Mouse (Mus musculus) inflammation-experienced regulatory T-cells, adult 6 months (primary cell): ENCODE results near the gene F7. TPM values are rescaled to one million over a fixed set of nuclear protein-coding genes. Genes with fewer than 3 reads are reported as not detected.
"Not testable (repeated sequence)": the region's sequence is repeated elsewhere in the genome, so short reads cannot be mapped to it uniquely, and the experiment has no call there.

Experiments used
- ATAC-seq: one replicate; pipeline ENCODE4 v1.8.0; 2017
- polyA plus RNA-seq, 3 experiments: library from polyadenylated mRNA; unstranded; fragments of 100-300 nt; shearing (Covaris generic); gene quantifications; one replicate each; pipeline ENCODE4 v1.2.1; 2017

Gene F7
- polyA plus RNA-seq, 3 experiments from 2014 or later: not detected

DNA sequence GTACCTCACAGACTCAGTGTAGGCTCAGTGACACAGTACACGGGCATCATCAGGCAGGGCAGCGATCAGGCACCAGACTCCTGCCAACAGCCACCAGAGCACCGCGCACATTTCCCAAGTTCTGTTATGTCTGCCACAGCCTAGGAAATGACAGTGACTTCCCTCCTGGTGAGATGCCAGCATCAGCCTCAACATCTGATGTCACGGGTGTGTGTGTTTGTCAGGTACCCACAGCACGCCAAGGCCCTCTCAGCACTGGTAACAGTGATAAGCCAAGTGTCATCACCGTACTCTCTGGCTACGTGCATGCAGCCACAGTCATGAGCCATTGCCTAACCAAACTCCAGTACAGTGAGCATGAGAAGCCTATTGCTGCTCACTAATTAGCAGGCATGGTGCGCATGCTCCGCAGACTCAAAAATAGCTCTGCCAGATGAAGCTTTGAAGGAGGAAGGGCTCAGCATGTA is 10.5 kb downstream of the F7 start:
- ATAC-seq: no peak

DNA sequence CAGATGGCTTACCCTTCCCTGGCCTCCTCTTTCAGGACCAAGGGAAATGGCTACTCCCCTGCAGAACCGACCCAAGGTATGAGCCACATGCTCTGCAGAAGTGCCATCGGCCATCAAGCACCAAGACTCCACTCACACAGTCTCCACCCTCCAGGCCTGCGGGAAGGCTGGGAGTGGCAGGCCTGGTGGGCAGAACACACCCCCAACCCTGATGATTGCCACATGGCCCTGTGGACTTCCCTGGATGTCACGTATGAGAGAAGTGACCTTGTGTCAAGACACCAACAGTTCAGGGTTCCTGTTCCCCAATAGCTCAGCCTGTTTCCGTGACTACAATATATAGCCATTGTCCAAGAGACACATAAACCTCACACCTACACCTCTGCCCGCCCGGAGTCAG is 11.2 kb downstream of the F7 start, which contains the start of gene F10:
Gene F10 (plus strand): TSS at position 294 of the 400 bp plus-strand sequence.
- no peak for ATAC-seq

DNA sequence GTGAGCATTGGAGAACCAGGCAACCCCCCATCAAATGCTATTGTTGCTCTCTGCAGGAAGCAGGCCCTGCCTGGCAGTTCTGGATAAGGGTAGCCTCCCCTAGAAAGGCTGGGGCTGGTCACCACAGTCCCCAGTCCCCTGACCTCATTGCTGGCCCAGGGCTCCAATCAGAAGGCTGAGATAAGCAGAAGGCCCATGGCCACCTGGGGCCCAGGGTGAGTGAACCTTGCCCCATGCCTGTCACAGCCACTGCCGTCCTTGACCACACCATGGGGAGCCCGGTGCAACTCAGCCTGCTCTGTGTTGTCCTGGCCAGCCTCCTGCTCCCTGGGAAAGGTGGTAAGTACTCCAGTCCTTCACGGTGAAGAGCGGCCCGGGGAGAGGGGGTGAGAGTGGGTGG is 11.7 kb downstream of the F7 start:
- ATAC-seq: no peak

DNA sequence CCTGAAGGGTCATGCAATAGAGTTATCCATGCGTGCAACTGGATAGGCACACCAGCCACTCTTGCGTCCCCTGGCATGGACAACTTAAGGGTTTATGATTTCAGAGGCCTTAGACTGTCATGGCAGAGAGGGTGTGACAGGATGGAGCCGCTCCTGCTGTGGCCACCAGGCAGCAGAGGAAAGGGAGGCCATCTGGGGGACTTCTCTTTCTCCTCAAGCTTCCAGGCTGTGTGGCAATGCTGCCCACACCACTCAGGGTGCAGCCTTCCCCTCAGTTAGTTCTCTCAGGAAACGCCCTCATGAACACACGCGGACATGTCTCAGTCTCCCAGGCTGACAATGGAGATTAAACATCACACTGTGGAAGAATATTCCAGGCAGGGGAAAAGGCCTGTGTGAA is 13.2 kb downstream of the F7 start:
- ATAC-seq: no peak

DNA sequence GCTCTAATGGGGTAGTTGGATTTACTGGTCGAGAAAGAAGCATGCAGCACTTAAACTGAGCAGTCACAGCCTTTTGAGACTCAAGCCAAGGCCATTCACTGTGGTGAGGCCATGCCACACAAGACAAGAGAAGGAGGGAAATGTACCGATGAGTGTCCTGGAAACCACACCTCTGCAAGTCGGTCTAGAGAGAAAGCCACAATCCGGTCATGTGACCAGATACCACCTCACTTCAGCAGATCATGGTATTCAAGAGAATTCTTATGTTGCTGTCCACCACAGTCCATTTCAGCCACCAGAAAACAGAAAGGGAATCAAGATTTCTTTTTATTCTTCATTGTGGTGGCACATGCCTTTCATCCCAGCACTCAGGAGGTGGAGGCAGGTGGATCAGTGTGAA is 15.6 kb downstream of the F7 start:
- no peak for ATAC-seq

DNA sequence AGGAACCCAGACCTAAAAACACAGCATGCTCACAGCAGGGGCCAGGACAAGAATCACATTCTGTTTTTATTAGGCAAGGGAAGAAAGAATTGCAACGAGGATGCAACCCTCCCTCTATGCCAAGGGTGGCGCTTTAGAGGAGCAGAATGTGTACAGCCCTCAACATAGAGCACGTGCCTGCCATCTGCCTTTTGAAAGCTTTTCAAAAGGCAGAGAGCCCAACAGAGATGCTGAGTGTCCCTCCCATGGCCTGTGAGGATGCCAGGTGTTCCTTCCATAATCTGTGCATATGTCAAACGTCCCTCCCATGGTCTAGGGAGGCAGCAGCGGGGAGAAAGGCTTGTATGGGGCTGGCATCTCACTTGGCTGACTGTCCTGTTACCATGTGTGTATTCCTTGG is 21.8 kb downstream of the F7 start:
- no peak for ATAC-seq

DNA sequence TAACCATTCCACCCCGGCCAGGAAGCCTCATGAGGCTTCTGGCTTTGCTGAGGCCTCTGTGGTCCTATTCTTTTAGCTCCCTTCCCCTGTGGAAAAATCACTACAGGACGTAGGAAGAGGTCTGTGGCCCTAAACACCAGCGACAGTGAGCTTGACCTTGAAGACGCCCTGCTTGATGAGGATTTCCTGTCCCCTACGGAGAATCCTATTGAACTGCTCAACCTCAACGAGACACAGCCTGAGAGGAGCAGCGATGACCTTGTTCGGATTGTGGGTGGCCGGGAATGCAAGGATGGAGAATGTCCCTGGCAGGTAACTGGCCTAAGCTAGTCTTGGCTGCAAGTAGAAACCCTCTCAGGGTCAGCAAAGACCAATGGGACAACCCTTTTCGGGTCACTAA is 24.7 kb downstream of the F7 start:
- no peak for ATAC-seq

DNA sequence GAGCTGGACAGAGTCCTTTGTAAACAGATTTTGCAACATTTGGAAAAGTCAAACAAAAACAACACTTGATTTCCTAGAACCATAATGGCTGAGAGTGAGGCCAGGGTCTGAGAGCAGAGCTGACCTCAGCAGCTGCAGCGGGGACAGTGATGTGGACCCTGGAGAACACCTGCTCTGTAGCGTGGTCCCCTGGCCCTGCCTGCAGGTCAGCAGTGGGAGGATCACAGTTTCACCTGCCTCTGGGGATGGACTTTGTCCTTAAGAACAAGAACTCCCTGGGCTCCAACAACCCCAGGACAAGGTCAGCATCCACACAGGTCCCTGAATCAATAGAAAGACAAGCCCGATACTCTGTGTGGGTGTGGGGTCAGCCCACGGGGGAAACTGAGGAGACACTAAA is 31.5 kb downstream of the F7 start:
- ATAC-seq: no peak

DNA sequence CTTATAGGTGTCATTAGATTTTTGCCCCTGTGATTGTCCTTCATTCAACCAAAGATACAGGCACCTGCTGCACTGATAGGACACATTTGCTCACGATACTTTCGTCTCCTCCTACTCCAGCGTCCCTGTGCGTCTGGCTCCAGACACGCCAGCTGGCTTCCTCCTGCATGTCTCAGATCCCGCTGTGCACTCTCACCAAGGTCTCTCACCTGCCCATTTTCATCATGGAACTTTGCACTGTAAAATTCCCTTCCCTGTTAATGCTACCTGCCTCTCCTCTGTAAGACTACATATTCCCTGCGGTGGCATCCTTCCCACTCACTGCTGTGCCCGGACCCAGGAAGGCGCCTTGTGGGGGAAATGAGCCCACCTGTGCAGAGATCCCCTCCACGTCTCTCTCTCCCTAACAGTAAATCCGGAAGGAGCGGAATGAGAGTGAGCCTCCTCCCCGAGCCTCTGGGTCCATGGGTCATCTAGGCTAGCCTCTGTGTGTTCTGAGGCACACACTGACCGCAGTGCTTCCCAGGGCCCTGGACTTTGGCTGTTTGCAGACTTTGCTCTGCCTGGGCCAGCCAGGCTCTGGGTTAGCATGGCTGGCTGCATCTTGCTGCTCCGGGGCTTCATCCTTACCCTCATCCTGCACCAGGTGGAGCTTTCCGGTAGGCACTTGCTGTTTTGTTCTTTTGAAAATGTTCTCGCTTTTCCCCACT is 34.8 kb downstream of the F7 start, which contains the start of gene Proz:
Gene Proz (plus strand): TSS at position 474 of the 710 bp plus-strand sequence.
- ATAC-seq: no peak

DNA sequence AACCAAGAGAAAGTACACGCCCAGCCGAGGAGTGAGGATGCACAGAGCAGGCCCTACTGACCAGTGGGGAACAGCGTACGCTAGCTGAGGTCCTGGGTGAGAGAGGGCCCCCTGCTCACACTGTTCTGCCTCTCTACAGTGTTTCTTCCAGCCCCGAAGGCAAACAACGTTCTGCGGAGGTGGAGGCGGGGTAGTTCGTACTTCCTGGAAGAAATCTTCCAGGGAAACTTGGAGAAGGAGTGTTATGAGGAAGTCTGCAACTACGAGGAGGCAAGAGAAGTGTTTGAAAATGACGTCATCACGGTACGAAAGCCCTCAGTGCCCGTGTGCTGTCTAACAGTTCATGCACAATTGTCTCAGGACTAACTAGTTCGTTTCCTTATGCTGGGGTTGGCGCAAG is 37.3 kb downstream of the F7 start:
- ATAC-seq: no peak

DNA sequence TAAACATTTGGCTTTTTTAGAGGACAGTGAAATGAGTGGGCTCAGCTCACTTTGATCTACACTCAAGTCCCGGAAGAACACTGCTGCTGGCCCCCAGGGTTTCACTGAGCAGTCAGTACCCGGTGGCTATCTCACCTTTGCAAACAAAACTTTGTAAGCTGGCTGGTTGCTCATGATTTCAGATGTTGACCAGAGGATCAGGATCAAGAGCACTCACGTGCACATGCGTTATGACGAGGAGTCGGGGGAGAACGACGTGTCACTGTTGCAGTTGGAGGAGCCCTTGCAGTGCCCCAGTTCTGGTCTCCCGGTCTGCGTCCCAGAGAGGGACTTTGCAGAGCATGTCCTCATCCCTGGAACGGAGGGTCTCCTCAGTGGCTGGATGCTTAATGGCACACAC is 47.4 kb downstream of the F7 start:
- ATAC-seq: no peak

DNA sequence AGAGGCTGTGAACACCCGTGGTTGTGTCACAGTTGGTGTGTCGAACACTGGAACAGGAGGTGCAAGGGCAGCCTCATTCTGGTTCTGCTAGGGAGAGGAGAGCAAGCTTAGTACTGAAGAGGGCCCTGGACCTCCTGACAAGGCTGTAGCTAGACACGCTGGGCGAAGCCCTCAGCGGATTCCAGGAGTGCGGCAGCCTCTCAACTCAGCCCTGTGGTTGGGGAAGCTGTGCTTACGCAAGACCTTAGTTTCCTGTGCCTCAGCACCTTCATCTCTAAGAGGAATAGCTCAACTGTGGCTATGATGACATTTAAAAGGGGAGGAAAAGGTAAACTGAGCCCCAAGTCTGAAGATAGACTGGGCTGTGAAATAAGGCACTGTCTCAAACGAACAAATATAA is 49.2 kb downstream of the F7 start:
- ATAC-seq: no peak

DNA sequence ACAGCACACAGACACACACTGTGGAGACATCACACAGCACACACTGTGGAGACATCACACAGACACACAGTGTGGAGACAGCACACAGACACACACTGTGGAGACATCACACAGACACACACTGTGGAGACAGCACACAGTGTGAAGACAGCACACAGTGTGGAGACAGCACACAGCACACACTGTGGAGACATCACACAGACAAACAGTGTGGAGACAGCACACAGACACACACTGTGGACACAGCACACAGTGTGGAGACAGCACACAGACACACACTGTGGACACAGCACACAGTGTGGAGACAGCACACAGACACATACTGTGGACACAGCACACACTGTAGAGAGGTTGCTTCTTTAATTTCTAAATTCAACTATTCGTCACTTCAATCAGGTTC is 49.7 kb downstream of the F7 start:
- not testable (repeated sequence) for ATAC-seq

DNA sequence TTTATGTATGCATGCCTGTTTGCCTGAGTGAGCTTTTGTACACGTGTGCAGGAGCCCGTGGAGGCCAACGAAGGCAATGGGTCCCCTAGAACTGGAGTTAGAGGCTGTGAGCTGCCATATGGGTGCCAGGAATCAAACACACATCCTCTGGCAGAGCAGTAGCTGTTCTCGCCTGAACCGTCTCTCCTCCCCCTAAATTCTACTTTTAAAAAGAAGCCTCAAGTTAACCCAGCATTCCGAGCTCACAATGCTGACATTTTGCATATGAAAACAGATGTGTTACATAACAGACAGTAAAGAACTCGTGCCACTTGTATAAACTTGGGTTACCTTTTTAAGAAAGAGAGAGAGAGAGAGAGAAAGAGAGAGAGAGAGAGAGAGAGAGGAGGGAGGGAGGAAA is 51.7 kb downstream of the F7 start:
- no peak for ATAC-seq

Other genes starting within 250 kb of the F7 start
- gene Mcf2l, start 152.2 kb upstream of the F7 start, polyA plus RNA-seq: under 1 TPM in 1 of 3 experiments, not detected in 2; 0.51 TPM
- not detected for gene F10, start 11.3 kb downstream of the F7 start, polyA plus RNA-seq
- 1 to 10 TPM; 2.2 to 3.4 (median 2.5) TPM for gene Proz, start 34.9 kb downstream of the F7 start, polyA plus RNA-seq
- 10 to 100 TPM; 40.3 to 43.9 (median 41.1) TPM for gene Pcid2, start 79.4 kb downstream of the F7 start, polyA plus RNA-seq
- gene Cul4a, start 79.6 kb downstream of the F7 start, polyA plus RNA-seq: 10 to 100 TPM; 15.3 to 20.1 (median 16.9) TPM
- gene Lamp1, start 133.1 kb downstream of the F7 start, polyA plus RNA-seq: 10 to 100 TPM; 10.1 to 22.6 (median 17.5) TPM
- gene Grtp1, start 174.6 kb downstream of the F7 start, polyA plus RNA-seq: 1 to 10 TPM in 2 of 3 experiments, under 1 TPM in 1; 0.48 to 6.3 (median 2.8) TPM
- not detected for gene Adprhl1, start 228.1 kb downstream of the F7 start, polyA plus RNA-seq